14 mouse cellular contexts compared by ENCODE assay signal in the genomic region with DNA sequence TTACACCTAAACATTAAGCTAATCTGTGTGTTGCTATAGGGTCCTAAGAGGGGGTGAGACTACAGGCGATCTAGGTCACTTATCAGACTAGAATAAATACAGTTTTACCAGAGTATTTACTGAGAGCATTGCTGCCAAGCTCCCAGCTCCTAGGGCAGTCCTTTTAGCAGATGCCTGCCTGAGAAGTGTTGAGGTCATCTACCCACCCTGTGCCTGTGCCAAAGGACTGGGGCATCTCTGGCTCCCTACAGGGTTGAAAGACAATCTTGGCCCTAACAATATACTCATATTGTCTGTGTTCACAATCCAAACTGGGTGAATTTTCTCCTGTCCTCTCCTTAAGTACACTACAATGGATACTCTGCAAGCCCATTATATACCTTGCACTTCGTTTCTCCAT. TPM values are rescaled to one million over a fixed set of nuclear protein-coding genes. Genes with fewer than 3 reads are reported as not detected.
"Had no signal": no experiment of that assay in that cellular context is flagged by ENCODE, and none has a peak within 500 bp of the region (broad histone marks: within the 10 kb centered on the region; RNA-seq: fewer than 3 reads in every experiment).

No protein-coding gene starts in this region.

- H3K9me3 ChIP-seq: liver, embryonic 13.5 days; neural tube, embryonic 12.5 days; neural tube, embryonic 15.5 days had no signal

- H3K9ac ChIP-seq: liver, embryonic 13.5 days; neural tube, embryonic 12.5 days; neural tube, embryonic 15.5 days had no signal

- H3K27me3 ChIP-seq: liver, embryonic 13.5 days; neural tube, embryonic 12.5 days; neural tube, embryonic 15.5 days had no signal

- H3K4me3 ChIP-seq: liver, embryonic 13.5 days; neural tube, embryonic 12.5 days; neural tube, embryonic 15.5 days had no signal

- H3K27ac ChIP-seq: kidney, postnatal 0 days; liver, embryonic 13.5 days; neural tube, embryonic 12.5 days; neural tube, embryonic 15.5 days had no signal

- H3K36me3 ChIP-seq: liver, embryonic 13.5 days had no signal

- H3K4me2 ChIP-seq: liver, embryonic 13.5 days; midbrain, embryonic 11.5 days; neural tube, embryonic 12.5 days; neural tube, embryonic 15.5 days had no signal

- DNase-seq: kidney, postnatal 25 days; liver, embryonic 13.5 days; lung, adult 2 months; lung, postnatal 14 days; lung, postnatal 4 days; midbrain, embryonic 14.5 days; thymus, adult 18-20 months; thymus, postnatal 36 days had no signal

RNA-seq across cellular contexts. Expression of a gene that starts 16.7 kb away (rescaled TPM):
- total RNA-seq: liver, adult 2 months; megakaryocyte progenitor cell, adult 5-6 weeks had no signal
